ENCODE assay signal across 8 mouse cellular contexts in the genomic region with DNA sequence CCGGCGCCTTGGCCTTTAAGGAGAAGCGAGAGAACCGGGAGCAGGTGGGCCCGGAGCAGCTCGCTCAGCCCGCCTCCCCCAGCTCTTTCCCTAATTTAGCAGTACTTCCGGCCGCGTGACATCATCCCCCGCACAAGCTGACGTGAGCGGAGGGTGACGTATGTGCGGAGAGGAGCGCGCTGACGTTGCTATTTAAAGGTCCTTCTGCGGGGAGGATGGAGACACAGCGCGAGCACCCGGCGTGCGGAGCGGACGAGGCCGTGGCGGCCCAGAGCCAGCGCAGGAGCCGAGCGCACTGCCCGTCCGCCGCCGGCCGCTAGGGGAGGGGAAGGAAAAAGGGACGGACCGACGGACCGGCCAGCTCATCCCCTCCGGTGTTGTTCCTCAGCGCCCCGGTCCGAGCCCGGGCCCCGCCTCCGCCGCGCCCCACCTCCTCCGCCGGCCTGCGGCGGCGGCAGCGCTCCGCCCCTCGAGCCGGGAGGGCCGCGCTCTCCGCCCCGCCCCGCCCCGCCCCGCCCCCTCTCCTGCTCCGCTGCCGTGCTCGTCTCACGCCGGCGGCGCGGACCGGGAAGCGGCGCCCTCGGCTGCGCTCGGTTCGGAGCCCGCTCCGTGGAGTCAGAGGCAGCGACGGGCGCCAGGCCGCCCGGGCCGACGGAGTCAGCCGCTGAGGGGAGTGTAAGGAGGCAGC. TPM values are rescaled to one million over a fixed set of nuclear protein-coding genes. Genes with fewer than 3 reads are reported as not detected.
A peak's percentile ranks its signal among the peaks of the same experiment; 100 is the strongest.
DNase-seq lines count a peak whose midpoint lies in the region; ATAC-seq and TF ChIP-seq lines count a peak whose summit lies in the region.

No protein-coding gene starts in this region.

- no peaks in the 10 kb centered on the region for H3K27me3 ChIP-seq in MEL (ENCODE audit: control insufficient read depth in 1 of 2, insufficient read depth in 2 of 2, low read length in 2 of 2)
- H3K27me3 ChIP-seq in cerebellum, adult 2 months (ENCODE audit: control insufficient read depth, insufficient read depth, low read length), result no peaks in the 10 kb centered on the region
- no peaks in the 10 kb centered on the region for H3K27me3 ChIP-seq in forebrain, postnatal 0 days (ENCODE audit: insufficient read depth, low read length)
- no peaks in the 10 kb centered on the region for H3K27me3 ChIP-seq in lung, embryonic 15.5 days

- DNase-seq in MEL (ENCODE audit: low read depth, low spot score), result peak; percentile 98
- peak; percentile 98 to 99 for DNase-seq in cerebellum, adult 2 months
- peak; percentile 98 for DNase-seq in forebrain, postnatal 0 days
- peak; percentile 95 for DNase-seq in heart, postnatal 4 days
- peak; percentile 96 to 98 for DNase-seq in layer of hippocampus, adult 8-10 months (ENCODE audit: low spot score in 2 of 2)
- peak; percentile 93 for DNase-seq in ovary, adult 18-20 months (ENCODE audit: low spot score)
- DNase-seq in thymus, postnatal 0 days (ENCODE audit: low spot score), result peak; percentile 97

- H3K27ac ChIP-seq in MEL (ENCODE audit: control insufficient read depth, low read depth, low read length), result peak overlapping the region; percentile 83
- H3K27ac ChIP-seq in cerebellum, adult 2 months (ENCODE audit: insufficient read depth, low read length), result peak overlapping the region; percentile 95
- peak overlapping the region; percentile 99 for H3K27ac ChIP-seq in forebrain, postnatal 0 days (ENCODE audit: low read depth, low read length)
- H3K27ac ChIP-seq in lung, embryonic 15.5 days, result peak overlapping the region; percentile 95

- H3K36me3 ChIP-seq in MEL (ENCODE audit: control insufficient read depth in 1 of 2, insufficient read depth in 2 of 2, low read length in 2 of 2), result peaks cover 0 to 28% of the 10 kb centered on the region in 2 experiments; a peak in 2 of 4 replicates
- H3K36me3 ChIP-seq in forebrain, postnatal 0 days (ENCODE audit: insufficient read depth), result no peaks in the 10 kb centered on the region
- H3K36me3 ChIP-seq in lung, embryonic 15.5 days, result no peaks in the 10 kb centered on the region

- peak; percentile 97 for ATAC-seq in forebrain, postnatal 0 days
- ATAC-seq in lung, embryonic 15.5 days (ENCODE audit: borderline replicate concordance, extremely low read depth, low FRiP score, low TSS enrichment), result peak; percentile 97

- peak in 1 of 2 experiments; percentile 41; a peak in 1 of 4 replicates for TF ChIP-seq EP300 in MEL (IDR thresholded peaks at IDR 0.05; ENCODE audit: low read depth in 1 of 2, low read length in 2 of 2)

- no peak for TF ChIP-seq CTCF in MEL (IDR thresholded peaks at IDR 0.05 in 2 of 3, conservative IDR thresholded peaks at IDR 0.05 in 1 of 3; ENCODE audit: control insufficient read depth in 1 of 3, insufficient read depth in 1 of 3, low read depth in 2 of 3, low read length in 3 of 3, poor library complexity in 1 of 3, severe bottlenecking in 1 of 3)
- peak; percentile 30; the same call in 1 of the 2 replicates for TF ChIP-seq CTCF in cerebellum, adult 2 months (IDR thresholded peaks at IDR 0.05; ENCODE audit: borderline replicate concordance, insufficient read depth, low read depth, low read length)
- TF ChIP-seq CTCF in forebrain, postnatal 0 days (IDR thresholded peaks at IDR 0.05; ENCODE audit: low read depth), result peak; percentile 66

- peaks cover 37% of the 10 kb centered on the region for H3K79me2 ChIP-seq in MEL (ENCODE audit: control insufficient read depth, insufficient read depth, low read length, poor library complexity)

- H3K4me3 ChIP-seq in MEL (ENCODE audit: control insufficient read depth in 1 of 2, insufficient read depth in 1 of 2, low read depth in 2 of 2, low read length in 2 of 2), result peak overlapping the region; percentile 86 to 95
- peak overlapping the region; percentile 86 for H3K4me3 ChIP-seq in cerebellum, adult 2 months (replicated peaks; ENCODE audit: insufficient read depth, low read depth, low read length)
- peak overlapping the region; percentile 97 for H3K4me3 ChIP-seq in forebrain, postnatal 0 days (ENCODE audit: low read depth, low read length)
- H3K4me3 ChIP-seq in lung, embryonic 15.5 days, result peak overlapping the region; percentile 82

- no peak for TF ChIP-seq RAD21 in MEL (IDR thresholded peaks at IDR 0.05; ENCODE audit: low read depth, low read length)

- H3K4me1 ChIP-seq in MEL (ENCODE audit: control insufficient read depth in 1 of 2, insufficient read depth in 2 of 2, low read length in 2 of 2), result peaks cover 14 to 16% of the 10 kb centered on the region in 2 experiments
- H3K4me1 ChIP-seq in cerebellum, adult 2 months (ENCODE audit: control insufficient read depth, insufficient read depth, low read length), result no peaks in the 10 kb centered on the region
- peaks cover 17% of the 10 kb centered on the region; the same call in 1 of the 2 replicates for H3K4me1 ChIP-seq in forebrain, postnatal 0 days (ENCODE audit: insufficient read depth)
- peaks cover 11% of the 10 kb centered on the region; the same call in 1 of the 2 replicates for H3K4me1 ChIP-seq in lung, embryonic 15.5 days

- WGBS in cerebellum, adult 2 months, result under 1% methylated on average over 83 of the region's 90 CpGs
- WGBS in forebrain, postnatal 0 days, result 5% methylated on average over 77 of the region's 90 CpGs
- WGBS in lung, embryonic 15.5 days, result under 1% methylated on average over 77 of the region's 90 CpGs

- peak overlapping the region; percentile 97 for H3K9ac ChIP-seq in MEL (ENCODE audit: control insufficient read depth, low read depth, low read length, poor library complexity, severe bottlenecking)
- peak overlapping the region; percentile 85 for H3K9ac ChIP-seq in forebrain, postnatal 0 days
- H3K9ac ChIP-seq in lung, embryonic 15.5 days, result peak overlapping the region; percentile 88

- peak in 1 of 2 experiments; percentile 79; a peak in 3 of 4 replicates for TF ChIP-seq POLR2A in MEL (IDR thresholded peaks at IDR 0.05; ENCODE audit: control insufficient read depth in 1 of 2, insufficient read depth in 1 of 2, low read depth in 1 of 2, low read length in 2 of 2, poor library complexity in 1 of 2)
- peak; percentile 99 for TF ChIP-seq POLR2A in cerebellum, adult 2 months (IDR thresholded peaks at IDR 0.05; ENCODE audit: borderline replicate concordance, insufficient read depth, low read length)

- no peaks in the 10 kb centered on the region for H3K9me3 ChIP-seq in MEL (replicated peaks; ENCODE audit: insufficient read depth, low read length)
- H3K9me3 ChIP-seq in forebrain, postnatal 0 days (ENCODE audit: low read length), result no peaks in the 10 kb centered on the region
- H3K9me3 ChIP-seq in lung, embryonic 15.5 days, result no peaks in the 10 kb centered on the region

- peak overlapping the region; percentile 75 for H3K4me2 ChIP-seq in forebrain, postnatal 0 days (ENCODE audit: low read depth)
- peak overlapping the region; percentile 80 for H3K4me2 ChIP-seq in lung, embryonic 15.5 days

TF ChIP-seq in MEL, 35 proteins besides CTCF, POLR2A, EP300 and RAD21 (continues in another document):
- TF ChIP-seq ZMIZ1 (IDR thresholded peaks at IDR 0.05; ENCODE audit: low read depth, low read length) (peak; percentile 34; the same call in 1 of the 2 replicates), CHD1 (IDR thresholded peaks at IDR 0.05; ENCODE audit: low read depth, low read length) (no peak), SIN3A (IDR thresholded peaks at IDR 0.05; ENCODE audit: low read length) (peak; percentile 97), ZC3H11A (IDR thresholded peaks at IDR 0.05; ENCODE audit: low read depth, low read length) (no peak), JUND (IDR thresholded peaks at IDR 0.05; ENCODE audit: low read depth, low read length) (0 out of 2 replicates have a peak, but pooled peaks have one; percentile 1), USF1 (IDR thresholded peaks at IDR 0.05; ENCODE audit: low read depth, low read length) (peak; percentile 85), MAFK (IDR thresholded peaks at IDR 0.05; ENCODE audit: borderline replicate concordance, low read depth, low read length) (peak; percentile 43; the same call in 1 of the 2 replicates), ETS1 (IDR thresholded peaks at IDR 0.05; ENCODE audit: low read depth, low read length) (peak; percentile 98), MXI1 (IDR thresholded peaks at IDR 0.05; ENCODE audit: low read depth, low read length) (peak; percentile 94), MYB (IDR thresholded peaks at IDR 0.05; ENCODE audit: low read depth, low read length) (no peak), NRF1 (IDR thresholded peaks at IDR 0.05; ENCODE audit: insufficient read depth, low read depth, low read length, poor library complexity, severe bottlenecking) (0 out of 2 replicates have a peak, but pooled peaks have one; percentile 5), ZKSCAN1 (IDR thresholded peaks at IDR 0.05; ENCODE audit: low read depth, low read length) (no peak), MAZ (IDR thresholded peaks at IDR 0.05; ENCODE audit: low read depth, low read length) (peak; percentile 70; the same call in 1 of the 2 replicates), CHD2 (IDR thresholded peaks at IDR 0.05; ENCODE audit: low read length) (no peak), ZNF384 (IDR thresholded peaks at IDR 0.05; ENCODE audit: low read depth, low read length) (0 out of 2 replicates have a peak, but pooled peaks have one; percentile 2), KAT2A (conservative IDR thresholded peaks at IDR 0.05; ENCODE audit: low read depth, low read length) (peak; percentile 55; the same call in 1 of the 2 replicates), ELF1 (IDR thresholded peaks at IDR 0.05; ENCODE audit: low read depth, low read length) (peak; percentile 85), GABPA (IDR thresholded peaks at IDR 0.05; ENCODE audit: low read depth, low read length) (peak; percentile 91), BHLHE40 (IDR thresholded peaks at IDR 0.05; ENCODE audit: borderline replicate concordance, low read depth, low read length) (peak; percentile 45; the same call in 1 of the 2 replicates), POLR2AphosphoS5 (IDR thresholded peaks at IDR 0.05; ENCODE audit: borderline replicate concordance, low read depth, low read length) (no peak), SMC3 (IDR thresholded peaks at IDR 0.05; ENCODE audit: low read depth, low read length) (no peak)

RNA-seq across cellular contexts. Expression of a gene that starts 4.3 kb away (rescaled TPM):
- total RNA-seq in MEL (2012; rRNA removed), result 20.6 and 23.1 TPM in 2 replicates
- polyA plus RNA-seq in MEL (2012; ENCODE audit: insufficient read depth in 1 of 2, insufficient read length in 2 of 2, low read depth in 1 of 2, low replicate concordance in 2 of 2, missing spikeins in 1 of 2), result 10 to 100 TPM in 1 of 2 experiments, not detected in 1; 19.5 TPM
- 15.7 and 15.8 TPM in 2 replicates for polyA plus RNA-seq in cerebellum, adult 2 months (2012; rRNA removed)
- 102 and 110 TPM in 2 replicates for total RNA-seq in forebrain, postnatal 0 days (2014; rRNA removed)
- polyA plus RNA-seq in forebrain, postnatal 0 days (2015; fragmentation: Nextera tagmentation; extraction: Ambion mirVana), result 14.3 and 14.8 TPM in 2 replicates
- 10 to 100 TPM; 60.5 to 63.7 TPM for total RNA-seq in heart, postnatal 4 days (2021)
- 100 to 1,000 TPM; 117 to 181 (median 146) TPM for total RNA-seq in layer of hippocampus, adult 8-10 months (2022)
- polyA plus RNA-seq in lung, embryonic 15.5 days (2015; fragmentation: Nextera tagmentation; extraction: Ambion mirVana), result 4.4 TPM in 2 replicates
- 1.8 and 2.0 TPM in 2 replicates for polyA plus RNA-seq in thymus, postnatal 0 days (2015; fragmentation: Nextera tagmentation; extraction: Ambion mirVana)

Comparison
In these comparisons a context has a peak if more than half of its experiments do, and no peak if none do; other contexts are left out.
1. Peak in every context shown above with its lines: DNase-seq, ATAC-seq, H3K4me3 ChIP-seq and H3K27ac ChIP-seq.
2. CTCF ChIP-seq: peak in cerebellum, adult 2 months (single experiment) and forebrain, postnatal 0 days (single experiment); none in MEL (0 of 3).